Mouse (Mus musculus) megakaryocyte, embryonic 14.5 days (primary cell): Measurements from ENCODE around the gene Rpn1.

Experiments used
- FLI1 ChIP-seq: IDR thresholded peaks from 2 replicates; pipeline ENCODE4 v1.6.1; 2012; ENCODE audit warnings: low read length, inconsistent platforms, mixed read lengths
- GATA1 ChIP-seq: IDR thresholded peaks from 3 replicates; pipeline ENCODE4 v1.6.1; 2012; ENCODE audit warnings: mixed read lengths, low read length, inconsistent platforms, borderline replicate concordance

GRCm38 (mm10) chr6:88070468-88070867, 13.8 kb upstream of the Rpn1 start:
- no peak for TF ChIP-seq GATA1
- TF ChIP-seq FLI1: no peak
